Mouse (Mus musculus): Measurements from ENCODE around the gene 4931428L18Rik. TPM values are rescaled to one million over a fixed set of nuclear protein-coding genes. Genes with fewer than 3 reads are reported as not detected.

Gene 4931428L18Rik
- polyA plus RNA-seq (2017; shearing (Covaris generic)), result not detected

GRCm38 (mm10) chr1:31222564-31222963 is at the start of gene 4931428L18Rik, which contains the start of gene Pih1d3:
TSS of gene 4931428L18Rik (minus strand) at chr1:31222684.
TSS of gene Pih1d3 (plus strand) at chr1:31222838.
- ATAC-seq, result no peak

- no peak for ATAC-seq
These were observed 37.9 kb upstream of the 4931428L18Rik start for GRCm38 (mm10) chr1:31260218-31260923.

GRCm38 (mm10) chr1:31233319-31234036 is 11.0 kb upstream of the 4931428L18Rik start:
- no peak for ATAC-seq

GRCm38 (mm10) chr1:31220599-31221250 is 1.8 kb downstream of the 4931428L18Rik start:
- ATAC-seq, result no peak

- no peak for ATAC-seq
These were observed 7.7 kb downstream of the 4931428L18Rik start for GRCm38 (mm10) chr1:31214831-31215230.

GRCm38 (mm10) chr1:31210144-31210543 is 12.3 kb downstream of the 4931428L18Rik start:
- no peak for ATAC-seq

- no peak for ATAC-seq
These were observed 16.7 kb downstream of the 4931428L18Rik start for GRCm38 (mm10) chr1:31205770-31206169.

- ATAC-seq, result no peak
These were observed 17.1 kb downstream of the 4931428L18Rik start for GRCm38 (mm10) chr1:31205346-31205745.

- ATAC-seq, result no peak
These were observed 18.7 kb downstream of the 4931428L18Rik start for GRCm38 (mm10) chr1:31203771-31204170.

- ATAC-seq, result no peak
These were observed 25.5 kb downstream of the 4931428L18Rik start for GRCm38 (mm10) chr1:31196959-31197358.

- ATAC-seq, result no peak
These were observed 26.9 kb downstream of the 4931428L18Rik start for GRCm38 (mm10) chr1:31195633-31196032.

- ATAC-seq, result no peak
These were observed 32.1 kb downstream of the 4931428L18Rik start for GRCm38 (mm10) chr1:31190237-31190866.

- no peak for ATAC-seq
These were observed 44.2 kb downstream of the 4931428L18Rik start for GRCm38 (mm10) chr1:31178264-31178663.

- no peak for ATAC-seq
These were observed 46.4 kb downstream of the 4931428L18Rik start, which contains the start of gene Lgsn for GRCm38 (mm10) chr1:31176101-31176500. TSS of gene Lgsn (plus strand) at chr1:31176401.

GRCm38 (mm10) chr1:31175401-31175800 is 47.1 kb downstream of the 4931428L18Rik start:
- no peak for ATAC-seq

- no peak for ATAC-seq
These were observed 57.0 kb downstream of the 4931428L18Rik start for GRCm38 (mm10) chr1:31165326-31166121.

- no peak for ATAC-seq
These were observed 57.8 kb downstream of the 4931428L18Rik start for GRCm38 (mm10) chr1:31164527-31165189.

- no peak for ATAC-seq
These were observed 65.6 kb downstream of the 4931428L18Rik start for GRCm38 (mm10) chr1:31156884-31157283.

- ATAC-seq, result no peak
These were observed 66.3 kb downstream of the 4931428L18Rik start for GRCm38 (mm10) chr1:31156185-31156584.

GRCm38 (mm10) chr1:31153793-31154349 is 68.6 kb downstream of the 4931428L18Rik start:
- peak; percentile 69 for ATAC-seq
